Mouse (Mus musculus) stomach, postnatal 0 days (tissue): ENCODE data around the gene Ahr. TPM values are rescaled to one million over a fixed set of nuclear protein-coding genes. Genes with fewer than 3 reads are reported as not detected.

Experiments
- ATAC-seq: fragments of 200-750 bp; cut with Nextera tagmentation; 2 replicates; pipeline ENCODE4 v1.8.0; 2017; ENCODE audit not compliant: low FRiP score, low TSS enrichment
- DNase-seq: peaks from one replicate; pipeline ENCODE4 v3.0.0-alpha.2; 2016; ENCODE audit warnings: low spot score
- H3K27ac ChIP-seq: fragments of 300-500 bp; sonication (generic); replicated peaks from 2 replicates; pipeline ENCODE4 v1.5.1; 2014; ENCODE audit warnings: mild to moderate bottlenecking, control low read depth
- H3K27me3 ChIP-seq: fragments of 300-500 bp; sonication (generic); 2 replicates; pipeline ENCODE4 v1.6.1; 2014; ENCODE audit warnings: low read length; ENCODE audit not compliant: control insufficient read depth, insufficient read depth
- H3K36me3 ChIP-seq: fragments of 300-500 bp; sonication (generic); 2 replicates; pipeline ENCODE4 v1.6.1; 2014; ENCODE audit warnings: low read length, mixed read lengths; ENCODE audit not compliant: control insufficient read depth, insufficient read depth
- H3K4me1 ChIP-seq: fragments of 300-500 bp; sonication (generic); replicated peaks from 2 replicates; pipeline ENCODE4 v1.6.1; 2014; ENCODE audit warnings: antibody characterized with exemption; ENCODE audit not compliant: control insufficient read depth, insufficient read depth
- H3K4me2 ChIP-seq: fragments of 300-500 bp; sonication (generic); replicated peaks from 2 replicates; pipeline ENCODE4 v1.6.1; 2014; ENCODE audit warnings: low read depth, mild to moderate bottlenecking, control low read depth, moderate library complexity
- H3K4me3 ChIP-seq: fragments of 300-500 bp; sonication (generic); 2 replicates; pipeline ENCODE4 v1.5.1; 2014; ENCODE audit warnings: low read depth, low read length, control low read depth
- H3K9ac ChIP-seq: fragments of 300-500 bp; sonication (generic); 2 replicates; pipeline ENCODE4 v1.6.1; 2014; ENCODE audit warnings: mild to moderate bottlenecking, low read length, control low read depth, mixed read lengths
- H3K9me3 ChIP-seq: fragments of 300-500 bp; sonication (generic); 2 replicates; pipeline ENCODE4 v1.6.1; 2016; ENCODE audit warnings: low read length; ENCODE audit not compliant: control insufficient read depth
- CTCF ChIP-seq: IDR thresholded peaks from 2 replicates; pipeline ENCODE4 v1.5.1; 2016; ENCODE audit warnings: antibody characterized with exemption, low read depth, mild to moderate bottlenecking, moderate library complexity
- EP300 ChIP-seq: optimal IDR thresholded peaks from 2 replicates; pipeline ENCODE3; 2016; ENCODE audit warnings: antibody characterized with exemption
- WGBS: fragments of 180-500 bp; shearing (Covaris S2); extraction: QIAGEN DNeasy Blood & Tissue Kit; methylation state at CpG from one replicate; pipeline ENCODE4 v1.1.7; 2014; 5-methylcytosine and 5-hydroxymethylcytosine counted together
- polyA plus RNA-seq: library from polyadenylated mRNA; unstranded; fragments of >200 nt; fragmentation: Nextera tagmentation; extraction: Ambion mirVana; gene quantifications from 2 replicates; pipeline ENCODE4 v1.2.1, GENCODE M21; 2015

Gene Ahr
- polyA plus RNA-seq, 1 experiment from 2014 or later: 8.2 TPM

DNA sequence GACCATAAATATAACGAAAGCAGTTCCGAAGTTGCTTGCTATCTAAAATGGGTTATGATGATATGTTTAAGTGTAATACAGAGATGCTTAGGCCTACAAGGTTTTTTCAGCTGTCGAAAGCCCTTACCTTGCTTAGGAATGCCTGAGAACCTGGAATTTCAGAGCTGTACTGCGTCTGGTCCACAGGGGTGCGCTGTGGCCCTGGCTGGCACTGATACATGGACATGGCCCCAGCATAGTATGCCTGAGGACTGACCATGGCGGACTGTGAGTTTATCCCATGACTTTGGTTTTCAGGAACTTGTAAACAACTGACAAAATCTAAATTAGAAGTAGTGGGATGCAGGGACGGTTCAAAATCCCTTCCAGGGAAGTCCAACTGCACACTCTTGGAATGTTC, 31.3 kb downstream of the Ahr start:
- DNase-seq (peak; percentile 25), ATAC-seq (peak; percentile 35; the same call in 1 of the 2 replicates)
- TF ChIP-seq EP300: no peak
- peak; percentile 73 for TF ChIP-seq CTCF
- Histone ChIP-seq H3K4me2 (no peak overlapping the region), H3K27ac (no peak overlapping the region), H3K9me3 (no peaks in the 10 kb centered on the region), H3K9ac (no peak overlapping the region), H3K4me3 (no peak overlapping the region), H3K36me3 (peaks cover 18% of the 10 kb centered on the region), H3K4me1 (no peaks in the 10 kb centered on the region), H3K27me3 (no peaks in the 10 kb centered on the region)
- WGBS: 78% methylated on average over 7 of the region's 7 CpGs

DNA sequence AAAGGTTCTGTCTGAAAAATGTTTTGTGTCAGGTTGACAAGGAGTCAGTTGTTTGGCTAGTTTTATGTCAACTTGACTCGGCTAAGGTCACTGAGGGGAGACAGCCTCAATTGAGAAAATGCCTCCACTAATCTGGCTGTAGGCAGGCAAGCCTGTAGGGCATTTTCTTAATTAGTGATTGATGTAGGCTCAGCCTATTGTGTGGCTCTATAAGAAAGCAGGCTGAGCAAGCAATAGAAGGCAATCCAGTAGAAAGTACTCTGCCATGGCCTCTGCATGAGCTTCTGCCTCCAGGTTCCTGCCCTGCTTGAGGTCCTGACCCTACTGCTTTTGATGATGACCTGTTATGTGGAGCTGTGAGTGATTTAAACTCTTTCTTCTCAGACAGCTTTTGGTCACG, 33.4 kb downstream of the Ahr start:
- DNase-seq: no peak
- Histone ChIP-seq H3K27ac (no peak overlapping the region), H3K9ac (no peak overlapping the region), H3K36me3 (peaks cover 23% of the 10 kb centered on the region), H3K4me2 (no peak overlapping the region), H3K4me1 (no peaks in the 10 kb centered on the region), H3K9me3 (no peaks in the 10 kb centered on the region), H3K27me3 (no peaks in the 10 kb centered on the region), H3K4me3 (no peak overlapping the region)
- ATAC-seq: no peak
- no peak for TF ChIP-seq CTCF
- no peak for TF ChIP-seq EP300
- 36% methylated on average over 2 of the region's 2 CpGs for WGBS

DNA sequence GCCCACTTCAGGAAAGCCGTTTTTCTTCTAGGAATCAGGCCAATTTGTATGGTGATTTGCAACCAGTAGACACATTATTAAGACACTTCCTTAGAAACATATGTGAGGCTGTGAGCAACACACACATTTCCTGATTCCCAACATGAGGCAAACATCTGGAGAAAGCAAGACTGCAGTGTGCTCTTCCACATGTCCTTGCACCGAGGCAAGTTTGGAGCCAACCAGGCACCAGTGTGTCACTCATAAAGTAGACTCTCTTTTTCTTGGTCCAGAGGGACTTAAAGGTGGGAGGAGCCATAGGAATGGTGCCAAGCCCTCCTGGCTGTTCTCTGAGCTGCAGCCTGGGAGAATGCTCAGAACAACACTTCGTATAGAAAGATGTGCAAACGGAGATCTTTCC, 39.6 kb downstream of the Ahr start:
- no peaks in the 10 kb centered on the region for H3K4me1 ChIP-seq
- ATAC-seq: peak; percentile 56; the same call in 1 of the 2 replicates
- no peaks in the 10 kb centered on the region for H3K27me3 ChIP-seq
- TF ChIP-seq CTCF (no peak), EP300 (no peak)
- peaks cover 6% of the 10 kb centered on the region; the same call in 1 of the 2 replicates for H3K36me3 ChIP-seq
- H3K9ac ChIP-seq: no peak overlapping the region
- 41% methylated on average over 4 of the region's 4 CpGs for WGBS
- no peak overlapping the region for H3K4me3 ChIP-seq
- no peaks in the 10 kb centered on the region for H3K9me3 ChIP-seq
- no peak overlapping the region for H3K27ac ChIP-seq
- H3K4me2 ChIP-seq: no peak overlapping the region
- no peak for DNase-seq

GRCm38 (mm10) chr12:35480764-35481163, 54.1 kb downstream of the Ahr start:
- Histone ChIP-seq H3K4me1 (no peaks in the 10 kb centered on the region), H3K27me3 (no peaks in the 10 kb centered on the region), H3K9ac (no peak overlapping the region), H3K27ac (no peak overlapping the region), H3K9me3 (no peaks in the 10 kb centered on the region), H3K4me3 (no peak overlapping the region), H3K4me2 (no peak overlapping the region), H3K36me3 (no peaks in the 10 kb centered on the region)
- WGBS: 80% methylated on average over 2 of the region's 2 CpGs
- TF ChIP-seq CTCF (no peak), EP300 (no peak)
- ATAC-seq (no peak), DNase-seq (no peak)

DNA sequence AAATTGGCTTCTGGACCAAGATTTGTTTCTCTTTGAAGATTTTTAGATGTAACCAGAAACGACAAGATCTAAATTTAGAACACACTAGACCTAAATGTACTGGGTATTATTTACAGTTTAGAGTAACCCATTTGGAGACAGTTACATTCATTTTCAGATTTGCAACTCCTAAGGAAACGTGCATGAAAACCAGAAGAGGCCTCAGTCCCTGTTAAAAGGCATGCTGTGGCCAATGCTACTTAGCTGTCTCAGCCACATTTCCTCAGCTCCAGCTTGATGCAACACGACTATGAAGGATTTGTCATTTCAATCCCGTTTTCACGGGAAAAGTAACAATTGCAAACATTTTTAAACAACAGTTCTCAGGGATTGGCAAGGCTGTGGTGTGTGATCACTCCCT, 55.9 kb downstream of the Ahr start:
- TF ChIP-seq CTCF: no peak
- TF ChIP-seq EP300: no peak
- no peak for DNase-seq
- H3K4me3 ChIP-seq: no peak overlapping the region
- no peak overlapping the region for H3K9ac ChIP-seq
- H3K27me3 ChIP-seq: no peaks in the 10 kb centered on the region
- H3K36me3 ChIP-seq: no peaks in the 10 kb centered on the region
- H3K27ac ChIP-seq: no peak overlapping the region
- H3K4me1 ChIP-seq: no peaks in the 10 kb centered on the region
- no peak for ATAC-seq
- WGBS: 51% methylated on average over 5 of the region's 5 CpGs
- H3K9me3 ChIP-seq: no peaks in the 10 kb centered on the region
- no peak overlapping the region for H3K4me2 ChIP-seq

- Histone ChIP-seq H3K4me2 (no peak overlapping the region), H3K27ac (no peak overlapping the region), H3K36me3 (no peaks in the 10 kb centered on the region), H3K9me3 (no peaks in the 10 kb centered on the region), H3K9ac (no peak overlapping the region), H3K27me3 (no peaks in the 10 kb centered on the region), H3K4me1 (no peaks in the 10 kb centered on the region), H3K4me3 (no peak overlapping the region)
- DNase-seq: no peak
- WGBS: 67% methylated on average over 1 of the region's 1 CpGs
- ATAC-seq: no peak
- no peak for TF ChIP-seq CTCF
These were observed 71.4 kb downstream of the Ahr start for GRCm38 (mm10) chr12:35463457-35463856.
